Mouse (Mus musculus) heart, postnatal 36 days (tissue): ENCODE results near the gene Ttc9b. TPM values are rescaled to one million over a fixed set of nuclear protein-coding genes. Genes with fewer than 3 reads are reported as not detected.

Experiments
- DNase-seq, 2 experiments: peaks; one replicate each; pipeline ENCODE4 v3.0.0; 2021 to 2022
- intact Hi-C: fragments of 180-260 bp; cut with DNase I; formaldehyde crosslinking; loops from one replicate; pipeline ENCODE4 v1.15.1; 2025
- total RNA-seq, 2 experiments: library from RNA; stranded (reverse); gene quantifications; 2 replicates each; pipeline ENCODE4 v1.2.3; 2021

Ttc9b gene
- total RNA-seq, 2 experiments from 2014 or later: not detected

DNA sequence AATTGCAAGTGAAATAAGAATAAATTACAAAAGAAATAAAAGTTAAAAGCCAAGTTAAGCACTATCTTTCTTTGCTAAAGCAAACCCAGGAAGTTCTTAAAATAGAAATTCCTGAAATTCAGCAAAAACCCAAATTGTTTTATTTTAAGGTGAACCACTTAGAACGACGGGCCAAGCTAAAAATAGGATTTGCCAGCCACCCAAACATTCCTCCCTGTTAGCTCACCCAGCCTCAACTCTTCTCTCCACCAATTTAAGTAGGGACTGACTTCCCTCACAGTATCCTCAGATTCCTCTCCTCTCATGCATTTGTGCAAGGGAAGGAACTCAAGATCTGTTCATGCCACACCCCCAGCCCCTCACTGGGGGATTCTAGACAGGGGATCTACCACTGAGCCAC lies 29.5 kb downstream of the Ttc9b start:
- no peak for DNase-seq
- intact Hi-C loops: loop anchor here (5.0 to 10.0 kb wide), 2 partner anchors 99 to 348 kb away; partner anchors contain the start of gene Ltbp4

GRCm38 (mm10) chr7:27685220-27685619 lies 31.5 kb downstream of the Ttc9b start:
- no peak for DNase-seq
- intact Hi-C loops: loop anchor here (1.0 to 10.0 kb wide), 4 partner anchors 34 to 350 kb away; partner anchors contain the start of genes Akt2 and Ltbp4

DNA sequence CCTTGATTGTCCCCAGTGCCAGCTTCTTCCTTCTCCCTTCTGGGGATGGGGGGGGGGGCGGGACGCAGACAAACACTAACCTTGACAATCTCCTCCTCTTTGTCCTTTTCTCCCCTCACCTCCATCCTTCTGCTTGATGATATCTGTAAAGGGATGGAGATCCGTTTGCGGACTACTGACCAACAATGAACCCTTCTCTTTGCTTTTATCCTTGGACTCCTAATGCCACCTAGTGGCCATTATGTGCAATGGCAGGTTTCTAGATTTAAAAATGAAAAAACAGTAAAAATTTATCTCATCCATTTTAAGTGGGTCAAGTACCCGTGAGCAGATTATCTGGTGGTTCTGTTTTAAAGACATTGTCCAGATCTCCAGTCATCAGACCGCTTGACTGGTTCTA lies 32.0 kb downstream of the Ttc9b start:
- intact Hi-C loops: loop anchor here (1.0 to 10.0 kb wide), 4 partner anchors 34 to 351 kb away; partner anchors contain the start of genes Akt2 and Ltbp4

DNA sequence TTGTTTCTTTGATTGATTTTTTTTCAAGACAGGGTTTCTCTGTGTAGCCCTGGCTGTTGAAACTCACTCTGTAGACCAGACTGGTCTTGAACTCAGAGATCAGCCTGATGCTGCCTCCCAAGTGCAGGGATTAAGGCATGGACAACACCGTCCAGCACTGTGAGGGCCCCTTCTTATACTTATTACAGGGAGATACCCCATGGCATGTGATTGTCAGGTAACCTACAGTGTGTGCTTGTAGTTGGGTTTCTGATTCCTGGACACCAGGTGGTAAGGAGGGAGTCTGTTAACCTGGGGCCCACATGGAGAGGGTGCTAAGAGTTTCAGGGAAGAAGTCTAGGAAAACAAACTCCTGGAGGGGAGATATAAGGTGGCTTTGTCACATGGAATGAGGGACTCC lies 33.3 kb downstream of the Ttc9b start:
- DNase-seq: no peak
- intact Hi-C loops: loop anchor here (5.0 to 10.0 kb wide), 3 partner anchors 95 to 352 kb away; partner anchors contain the start of genes Akt2 and Ltbp4

More for the DNA sequence above, 32.0 kb downstream of the Ttc9b start:
- DNase-seq: no peak

DNA sequence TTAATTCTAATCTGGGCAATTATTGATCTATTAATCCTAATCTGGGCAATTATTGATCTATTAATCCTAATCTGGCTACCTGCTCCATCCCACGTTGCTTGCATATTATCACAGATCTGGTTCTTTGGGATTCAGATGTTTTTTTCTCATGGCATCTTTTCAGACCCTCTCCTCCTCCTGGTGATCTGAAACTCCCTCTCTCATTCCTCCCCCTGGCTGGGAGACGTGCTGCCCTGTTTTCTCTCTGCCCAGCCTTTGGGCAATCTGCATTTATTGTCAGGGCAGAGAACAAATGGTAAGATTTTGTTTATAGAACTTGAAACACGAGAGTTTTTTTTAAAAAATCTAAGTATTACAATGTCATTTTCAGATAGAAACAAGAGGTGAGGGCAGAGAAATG lies 34.1 kb downstream of the Ttc9b start:
- intact Hi-C loops: loop anchor here (5.0 to 10.0 kb wide), 3 partner anchors 96 to 353 kb away; partner anchors contain the start of genes Akt2 and Ltbp4
- no peak for DNase-seq

DNA sequence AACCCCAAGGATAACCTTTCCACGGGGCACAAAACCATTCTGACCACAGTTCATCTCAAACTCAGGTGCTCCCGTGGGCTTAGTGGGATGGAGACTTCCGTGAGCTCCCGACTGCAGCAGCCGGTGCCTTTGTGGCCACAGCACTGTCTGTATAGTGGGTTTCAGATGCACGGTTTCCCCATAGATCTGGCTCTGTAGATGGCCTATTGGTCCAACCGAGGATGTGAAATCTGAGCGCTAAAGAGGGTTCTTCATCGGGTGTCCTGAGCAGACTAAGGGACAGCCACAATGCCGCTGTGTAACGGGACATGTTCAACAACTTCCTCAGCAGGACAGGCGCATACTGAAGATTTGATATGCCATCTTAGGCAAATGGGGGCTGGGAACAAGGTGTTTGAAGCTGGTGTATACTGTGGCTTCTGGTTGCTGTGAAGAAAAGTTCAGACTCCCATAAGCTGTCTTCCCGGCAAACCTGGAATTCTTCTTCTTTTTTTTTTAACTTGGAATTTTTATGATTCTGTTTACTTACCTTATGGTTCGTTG lies 34.6 kb downstream of the Ttc9b start:
- intact Hi-C loops: loop anchor here (5.0 to 10.0 kb wide), 3 partner anchors 96 to 354 kb away; partner anchors contain the start of genes Akt2 and Ltbp4
- no peak for DNase-seq

- DNase-seq: peak; percentile 82 to 84
- intact Hi-C loops: loop anchor here (5.0 to 10.0 kb wide), 3 partner anchors 97 to 354 kb away; partner anchors contain the start of genes Akt2 and Ltbp4
Observed at GRCm38 (mm10) chr7:27688815-27689612, 35.3 kb downstream of the Ttc9b start, which contains the start of gene Zfp607b. TSS of gene Zfp607b (plus strand) at chr7:27689340.

GRCm38 (mm10) chr7:27691076-27691475 lies 37.4 kb downstream of the Ttc9b start:
- DNase-seq: peak in 1 of 2 experiments; percentile 29
- intact Hi-C loops: loop anchor here (2.0 kb wide), 1 partner anchor 38 kb away; no protein-coding TSS in a partner anchor

DNA sequence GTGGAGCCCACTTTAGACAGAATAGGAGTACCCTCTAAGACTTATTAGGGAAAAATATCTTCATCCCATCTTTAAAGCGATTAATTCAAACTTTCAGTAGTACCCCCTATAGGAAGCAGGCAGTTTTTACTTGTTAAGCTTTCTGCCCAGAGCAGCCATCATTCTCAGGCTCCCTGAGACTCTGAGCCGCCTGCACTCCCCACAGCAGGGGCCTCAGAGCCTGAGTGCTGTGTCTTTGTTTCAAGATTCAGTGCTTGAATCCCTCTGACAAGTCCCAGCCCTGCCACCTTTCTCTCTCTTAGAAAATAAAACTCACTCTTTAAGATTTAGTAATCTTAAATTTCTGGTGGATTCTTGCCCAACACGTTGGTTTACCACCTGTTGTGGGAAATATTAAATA lies 43.0 kb downstream of the Ttc9b start:
- DNase-seq: no peak
- intact Hi-C loops: no loop called here

Other genes with a start within 250 kb of the Ttc9b start
- gene Sptbn4, start 206.2 kb upstream of the Ttc9b start, total RNA-seq: under 1 TPM; 0.22 to 0.41 TPM
- gene Blvrb, start 205.9 kb upstream of the Ttc9b start, total RNA-seq: 10 to 100 TPM; 29.9 to 31.8 TPM
- 1 to 10 TPM; 8.3 to 8.4 TPM for gene Sertad3, start 180.1 kb upstream of the Ttc9b start, total RNA-seq
- 10 to 100 TPM in 1 of 2 experiments, 1 to 10 TPM in 1; 9.5 to 11.5 TPM for gene Sertad1, start 167.0 kb upstream of the Ttc9b start, total RNA-seq
- gene Prx, start 154.6 kb upstream of the Ttc9b start, total RNA-seq: under 1 TPM; 0.95 to 0.97 TPM
- gene Hipk4, start 130.6 kb upstream of the Ttc9b start, total RNA-seq: under 1 TPM; 0.14 to 0.17 TPM
- gene Pld3, start 100.7 kb upstream of the Ttc9b start, total RNA-seq: 10 to 100 TPM; 26.0 to 29.0 TPM
- gene 2310022A10Rik, start 100.7 kb upstream of the Ttc9b start, total RNA-seq: 10 to 100 TPM; 67.6 to 69.0 TPM
- 100 to 1,000 TPM; 172 to 194 TPM for gene Akt2, start 62.4 kb upstream of the Ttc9b start, total RNA-seq
- 10 to 100 TPM; 20.6 to 23.1 TPM for gene Map3k10, start 20.7 kb downstream of the Ttc9b start, total RNA-seq
- gene Zfp607b, start 35.4 kb downstream of the Ttc9b start, total RNA-seq: under 1 TPM; 0.44 to 0.60 TPM
- 1 to 10 TPM; 7.9 to 8.3 TPM for gene Zfp60, start 77.5 kb downstream of the Ttc9b start, total RNA-seq
- gene Zfp626, start 153.3 kb downstream of the Ttc9b start, total RNA-seq: 1 to 10 TPM; 4.4 to 4.9 TPM
- gene Zfp59, start 184.7 kb downstream of the Ttc9b start, total RNA-seq: 1 to 10 TPM; 2.4 to 2.7 TPM
- gene Zfp607a, start 203.6 kb downstream of the Ttc9b start, total RNA-seq: 1 to 10 TPM; 3.3 to 3.9 TPM